Mouse (Mus musculus): ENCODE measurements around the gene Zbed3. TPM values are rescaled to one million over a fixed set of nuclear protein-coding genes. Genes with fewer than 3 reads are reported as not detected.

Zbed3 gene
- polyA plus RNA-seq (2011; ENCODE audit: insufficient read depth, insufficient read length, low read depth, missing spikeins), result 12.3 and 13.7 TPM in 2 replicates

GRCm38 (mm10) chr13:95323400-95323799 is at the start of gene Zbed3:
TSS of gene Zbed3 (plus strand) at chr13:95323612.
- H3K9me3 ChIP-seq (replicated peaks; ENCODE audit: control insufficient read depth, insufficient read depth, low read length, poor library complexity, severe bottlenecking), result no peaks in the 10 kb centered on the region
- no peak for TF ChIP-seq CTCF (IDR thresholded peaks at IDR 0.05; ENCODE audit: low read depth, low read length)
- TF ChIP-seq EP300 (IDR thresholded peaks at IDR 0.05; ENCODE audit: insufficient read depth, low read depth, low read length), result no peak
- TF ChIP-seq POLR2A (IDR thresholded peaks at IDR 0.05; ENCODE audit: insufficient read depth, low read length), result no peak
- H3K9ac ChIP-seq (ENCODE audit: low read depth, poor library complexity, severe bottlenecking), result peak within 1 kb of the TSS; percentile 91
- H3K27ac ChIP-seq (ENCODE audit: insufficient read depth, low read length), result no peak within 1 kb of the TSS
- peaks cover 3% of the 10 kb centered on the region for H3K4me1 ChIP-seq (ENCODE audit: control insufficient read depth, insufficient read depth, low read length)
- peak within 1 kb of the TSS; percentile 62 for H3K4me3 ChIP-seq (ENCODE audit: low read depth, low read length)
- no peaks in the 10 kb centered on the region for H3K36me3 ChIP-seq (ENCODE audit: control insufficient read depth, insufficient read depth, low read length, poor library complexity, severe bottlenecking)
- H3K27me3 ChIP-seq (ENCODE audit: control insufficient read depth, insufficient read depth, low read length, poor library complexity, severe bottlenecking), result no peaks in the 10 kb centered on the region; the same call in 1 of the 2 replicates

GRCm38 (mm10) chr13:95278426-95279025 is 44.9 kb upstream of the Zbed3 start:
- Histone ChIP-seq H3K9ac (ENCODE audit: low read depth, poor library complexity, severe bottlenecking) (no peak overlapping the region), H3K9me3 (replicated peaks; ENCODE audit: control insufficient read depth, insufficient read depth, low read length, poor library complexity, severe bottlenecking) (no peaks in the 10 kb centered on the region), H3K4me1 (ENCODE audit: control insufficient read depth, insufficient read depth, low read length) (no peaks in the 10 kb centered on the region), H3K4me3 (ENCODE audit: low read depth, low read length) (no peak overlapping the region), H3K27ac (ENCODE audit: insufficient read depth, low read length) (no peak overlapping the region), H3K36me3 (ENCODE audit: control insufficient read depth, insufficient read depth, low read length, poor library complexity, severe bottlenecking) (no peaks in the 10 kb centered on the region), H3K27me3 (ENCODE audit: control insufficient read depth, insufficient read depth, low read length, poor library complexity, severe bottlenecking) (no peaks in the 10 kb centered on the region)
- TF ChIP-seq CTCF (IDR thresholded peaks at IDR 0.05; ENCODE audit: low read depth, low read length) (no peak), POLR2A (IDR thresholded peaks at IDR 0.05; ENCODE audit: insufficient read depth, low read length) (no peak), EP300 (IDR thresholded peaks at IDR 0.05; ENCODE audit: insufficient read depth, low read depth, low read length) (no peak)

GRCm38 (mm10) chr13:95281740-95282673 is 41.4 kb upstream of the Zbed3 start:
- no peaks in the 10 kb centered on the region for H3K4me1 ChIP-seq (ENCODE audit: control insufficient read depth, insufficient read depth, low read length)
- H3K27me3 ChIP-seq (ENCODE audit: control insufficient read depth, insufficient read depth, low read length, poor library complexity, severe bottlenecking), result no peaks in the 10 kb centered on the region
- no peak overlapping the region for H3K9ac ChIP-seq (ENCODE audit: low read depth, poor library complexity, severe bottlenecking)
- no peak overlapping the region for H3K4me3 ChIP-seq (ENCODE audit: low read depth, low read length)
- H3K36me3 ChIP-seq (ENCODE audit: control insufficient read depth, insufficient read depth, low read length, poor library complexity, severe bottlenecking), result no peaks in the 10 kb centered on the region
- H3K27ac ChIP-seq (ENCODE audit: insufficient read depth, low read length), result no peak overlapping the region
- H3K9me3 ChIP-seq (replicated peaks; ENCODE audit: control insufficient read depth, insufficient read depth, low read length, poor library complexity, severe bottlenecking), result no peaks in the 10 kb centered on the region
- no peak for TF ChIP-seq EP300 (IDR thresholded peaks at IDR 0.05; ENCODE audit: insufficient read depth, low read depth, low read length)
- TF ChIP-seq CTCF (IDR thresholded peaks at IDR 0.05; ENCODE audit: low read depth, low read length), result no peak
- no peak for TF ChIP-seq POLR2A (IDR thresholded peaks at IDR 0.05; ENCODE audit: insufficient read depth, low read length)

GRCm38 (mm10) chr13:95286989-95287388 is 36.4 kb upstream of the Zbed3 start:
- no peak overlapping the region for H3K4me3 ChIP-seq (ENCODE audit: low read depth, low read length)
- H3K36me3 ChIP-seq (ENCODE audit: control insufficient read depth, insufficient read depth, low read length, poor library complexity, severe bottlenecking), result no peaks in the 10 kb centered on the region
- no peaks in the 10 kb centered on the region for H3K4me1 ChIP-seq (ENCODE audit: control insufficient read depth, insufficient read depth, low read length)
- no peaks in the 10 kb centered on the region for H3K9me3 ChIP-seq (replicated peaks; ENCODE audit: control insufficient read depth, insufficient read depth, low read length, poor library complexity, severe bottlenecking)
- no peaks in the 10 kb centered on the region; the same call in 1 of the 2 replicates for H3K27me3 ChIP-seq (ENCODE audit: control insufficient read depth, insufficient read depth, low read length, poor library complexity, severe bottlenecking)
- TF ChIP-seq EP300 (IDR thresholded peaks at IDR 0.05; ENCODE audit: insufficient read depth, low read depth, low read length), result no peak
- no peak for TF ChIP-seq POLR2A (IDR thresholded peaks at IDR 0.05; ENCODE audit: insufficient read depth, low read length)
- TF ChIP-seq CTCF (IDR thresholded peaks at IDR 0.05; ENCODE audit: low read depth, low read length), result peak; percentile 88
- H3K27ac ChIP-seq (ENCODE audit: insufficient read depth, low read length), result no peak overlapping the region
- H3K9ac ChIP-seq (ENCODE audit: low read depth, poor library complexity, severe bottlenecking), result no peak overlapping the region

- Histone ChIP-seq H3K4me1 (ENCODE audit: control insufficient read depth, insufficient read depth, low read length) (no peaks in the 10 kb centered on the region), H3K9me3 (replicated peaks; ENCODE audit: control insufficient read depth, insufficient read depth, low read length, poor library complexity, severe bottlenecking) (no peaks in the 10 kb centered on the region), H3K27ac (ENCODE audit: insufficient read depth, low read length) (no peak overlapping the region), H3K9ac (ENCODE audit: low read depth, poor library complexity, severe bottlenecking) (no peak overlapping the region), H3K4me3 (ENCODE audit: low read depth, low read length) (no peak overlapping the region), H3K27me3 (ENCODE audit: control insufficient read depth, insufficient read depth, low read length, poor library complexity, severe bottlenecking) (no peaks in the 10 kb centered on the region; the same call in 1 of the 2 replicates), H3K36me3 (ENCODE audit: control insufficient read depth, insufficient read depth, low read length, poor library complexity, severe bottlenecking) (no peaks in the 10 kb centered on the region)
- TF ChIP-seq EP300 (IDR thresholded peaks at IDR 0.05; ENCODE audit: insufficient read depth, low read depth, low read length) (no peak), CTCF (IDR thresholded peaks at IDR 0.05; ENCODE audit: low read depth, low read length) (no peak), POLR2A (IDR thresholded peaks at IDR 0.05; ENCODE audit: insufficient read depth, low read length) (no peak)
Measured at GRCm38 (mm10) chr13:95288027-95288426, 35.4 kb upstream of the Zbed3 start.
